In the genomic region with DNA sequence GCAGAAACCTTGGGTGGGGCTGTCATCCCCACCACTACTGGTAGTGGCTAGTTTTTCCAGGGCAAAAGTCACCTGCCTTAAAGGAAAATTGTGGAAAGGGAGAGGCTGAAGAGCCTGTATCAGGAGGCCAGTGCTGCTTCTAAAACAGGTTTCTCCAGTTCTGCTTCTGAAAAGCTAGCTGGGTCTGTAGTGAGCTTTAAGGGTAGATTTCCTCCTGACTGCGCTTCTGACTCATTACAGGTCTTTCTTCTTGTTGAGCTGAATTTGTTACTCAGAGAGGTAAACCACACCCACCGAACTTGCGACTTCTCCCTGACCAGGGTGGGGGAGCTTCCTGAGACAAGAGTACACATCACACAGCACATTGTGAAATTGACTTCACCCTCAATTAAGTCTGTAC, we compare ENCODE assay signal across 11 mouse cellular contexts. TPM values are rescaled to one million over a fixed set of nuclear protein-coding genes. Genes with fewer than 3 reads are reported as not detected.
A peak's percentile ranks its signal among the peaks of the same experiment; 100 is the strongest.
DNase-seq lines count a peak whose midpoint lies in the region; ATAC-seq and TF ChIP-seq lines count a peak whose summit lies in the region.
"Had no signal": no experiment of that assay in that cellular context is flagged by ENCODE, and none has a peak within 500 bp of the region (broad histone marks: within the 10 kb centered on the region; RNA-seq: fewer than 3 reads in every experiment).

No protein-coding gene starts in this region.

- H3K36me3 ChIP-seq in kidney, embryonic 15.5 days, result no peaks in the 10 kb centered on the region
- no peaks in the 10 kb centered on the region for H3K36me3 ChIP-seq in lung, embryonic 14.5 days (ENCODE audit: insufficient read depth)
- H3K36me3 ChIP-seq in stomach, postnatal 0 days (ENCODE audit: control insufficient read depth, insufficient read depth, low read length), result no peaks in the 10 kb centered on the region
- H3K36me3 ChIP-seq: heart, embryonic 15.5 days; neural tube, embryonic 13.5 days had no signal

- peak overlapping the region; percentile 41; the same call in 1 of the 2 replicates for H3K27ac ChIP-seq in kidney, embryonic 15.5 days
- peak overlapping the region; percentile 69 for H3K27ac ChIP-seq in lung, embryonic 14.5 days (ENCODE audit: low read depth)
- peak overlapping the region; percentile 89 for H3K27ac ChIP-seq in stomach, postnatal 0 days (replicated peaks)
- H3K27ac ChIP-seq: heart, embryonic 15.5 days; neural tube, embryonic 13.5 days had no signal

- no peaks in the 10 kb centered on the region for H3K9me3 ChIP-seq in kidney, embryonic 15.5 days (replicated peaks)
- H3K9me3 ChIP-seq in lung, embryonic 14.5 days (ENCODE audit: low read depth, low read length), result no peaks in the 10 kb centered on the region
- H3K9me3 ChIP-seq in stomach, postnatal 0 days (ENCODE audit: control insufficient read depth, low read length), result no peaks in the 10 kb centered on the region
- H3K9me3 ChIP-seq: heart, embryonic 15.5 days; neural tube, embryonic 13.5 days had no signal

- peak; percentile 97 for TF ChIP-seq EP300 in stomach, postnatal 0 days (optimal IDR thresholded peaks at IDR 0.05)

- ATAC-seq in kidney, embryonic 15.5 days (replicated peaks; ENCODE audit: low FRiP score), result peak; percentile 69; the same call in 1 of the 2 replicates
- peak; percentile 87 for ATAC-seq in lung, embryonic 14.5 days (ENCODE audit: insufficient read depth)
- ATAC-seq in stomach, postnatal 0 days (ENCODE audit: low FRiP score, low TSS enrichment), result peak; percentile 97
- no peak for ATAC-seq in frontal cortex, adult (ENCODE audit: low TSS enrichment)

- no peak for DNase-seq in kidney, adult 9 months
- DNase-seq in ZHBTc4 (ENCODE audit: low read depth, low spot score), result peak; percentile 74
- DNase-seq in lung, embryonic 14.5 days, result peak; percentile 67
- DNase-seq in stomach, postnatal 0 days (ENCODE audit: low spot score), result peak; percentile 68
- DNase-seq in ovary, postnatal 14 days (ENCODE audit: low spot score), result no peak
- no peak for DNase-seq in adrenal gland, postnatal 4 days (ENCODE audit: low spot score in 2 of 2)
- DNase-seq: embryo, embryonic 11 days had no signal

- no peaks in the 10 kb centered on the region for H3K4me1 ChIP-seq in kidney, embryonic 15.5 days
- 0 out of 2 replicates have a peak, but pooled peaks cover 2% of the 10 kb centered on the region for H3K4me1 ChIP-seq in lung, embryonic 14.5 days (ENCODE audit: insufficient read depth)
- no peaks in the 10 kb centered on the region for H3K4me1 ChIP-seq in stomach, postnatal 0 days (replicated peaks; ENCODE audit: control insufficient read depth, insufficient read depth)
- H3K4me1 ChIP-seq: heart, embryonic 15.5 days; neural tube, embryonic 13.5 days had no signal

- H3K4me2 ChIP-seq in kidney, embryonic 15.5 days, result no peak overlapping the region
- H3K4me2 ChIP-seq in lung, embryonic 14.5 days, result 0 out of 2 replicates have a peak overlapping the region, but pooled peaks have one; percentile 12
- no peak overlapping the region for H3K4me2 ChIP-seq in stomach, postnatal 0 days (replicated peaks; ENCODE audit: low read depth)
- H3K4me2 ChIP-seq: heart, embryonic 15.5 days; neural tube, embryonic 13.5 days had no signal

- no peak for TF ChIP-seq CTCF in lung, embryonic 14.5 days (IDR thresholded peaks at IDR 0.05; ENCODE audit: low read depth)
- no peak for TF ChIP-seq CTCF in stomach, postnatal 0 days (IDR thresholded peaks at IDR 0.05; ENCODE audit: low read depth)

- 67% methylated on average over 3 of the region's 3 CpGs for WGBS in kidney, embryonic 15.5 days
- 45% methylated on average over 3 of the region's 3 CpGs for WGBS in lung, embryonic 14.5 days
- WGBS in stomach, postnatal 0 days, result 36% methylated on average over 3 of the region's 3 CpGs

- no peak overlapping the region for H3K4me3 ChIP-seq in kidney, embryonic 15.5 days (replicated peaks)
- no peak overlapping the region for H3K4me3 ChIP-seq in lung, embryonic 14.5 days (ENCODE audit: low read depth, low read length)
- H3K4me3 ChIP-seq in stomach, postnatal 0 days (ENCODE audit: low read depth, low read length), result no peak overlapping the region
- H3K4me3 ChIP-seq: heart, embryonic 15.5 days; neural tube, embryonic 13.5 days had no signal

- no peak overlapping the region for H3K9ac ChIP-seq in kidney, embryonic 15.5 days
- H3K9ac ChIP-seq in lung, embryonic 14.5 days, result no peak overlapping the region
- no peak overlapping the region for H3K9ac ChIP-seq in stomach, postnatal 0 days (ENCODE audit: low read length)
- H3K9ac ChIP-seq: heart, embryonic 15.5 days; neural tube, embryonic 13.5 days had no signal

- no peaks in the 10 kb centered on the region for H3K27me3 ChIP-seq in kidney, embryonic 15.5 days
- H3K27me3 ChIP-seq in lung, embryonic 14.5 days (ENCODE audit: insufficient read depth, low read length), result no peaks in the 10 kb centered on the region
- no peaks in the 10 kb centered on the region for H3K27me3 ChIP-seq in stomach, postnatal 0 days (ENCODE audit: control insufficient read depth, insufficient read depth, low read length)
- H3K27me3 ChIP-seq: heart, embryonic 15.5 days; neural tube, embryonic 13.5 days had no signal

RNA-seq across cellular contexts. Expression of gene Atp11b, which starts 33.1 kb away (rescaled TPM):
- 32.9 and 34.8 TPM in 2 replicates for polyA plus RNA-seq in kidney, embryonic 15.5 days (2015; fragmentation: Nextera tagmentation; extraction: Ambion mirVana)
- polyA plus RNA-seq in lung, embryonic 14.5 days (2014; fragmentation: Nextera tagmentation; extraction: Ambion mirVana), result 36.2 and 38.7 TPM in 2 replicates
- 30.8 and 33.1 TPM in 2 replicates for polyA plus RNA-seq in stomach, postnatal 0 days (2015; fragmentation: Nextera tagmentation; extraction: Ambion mirVana)
- 10 to 100 TPM; 41.2 to 47.2 TPM for total RNA-seq in adrenal gland, postnatal 4 days (2021)

Comparison
In these comparisons a context has a peak if more than half of its experiments do, and no peak if none do; other contexts are left out.
1. DNase-seq: peak in ZHBTc4 (single experiment), lung, embryonic 14.5 days (single experiment) and stomach, postnatal 0 days (single experiment); none in kidney, adult 9 months (single experiment), ovary, postnatal 14 days (single experiment) and adrenal gland, postnatal 4 days (0 of 2).
2. Peak in every context shown above with its lines, with median percentiles within 50 percentile points of each other: H3K27ac ChIP-seq.